Mouse (Mus musculus) midbrain, embryonic 15.5 days (tissue): ENCODE results near the gene Cpxm1. TPM values are rescaled to one million over a fixed set of nuclear protein-coding genes. Genes with fewer than 3 reads are reported as not detected.
A peak's percentile ranks its signal among the peaks of the same experiment; 100 is the strongest.

Experiments used
- ATAC-seq: fragments of 200-750 bp; cut with Nextera tagmentation; replicated peaks from 2 replicates; pipeline ENCODE4 v1.8.0; 2017; ENCODE audit warnings: moderate TSS enrichment
- H3K27ac ChIP-seq: fragments of 300-500 bp; sonication (generic); 2 replicates; pipeline ENCODE4 v1.5.1; 2015; ENCODE audit warnings: mild to moderate bottlenecking, inconsistent platforms
- H3K27me3 ChIP-seq: fragments of 300-500 bp; sonication (generic); replicated peaks from 2 replicates; pipeline ENCODE4 v1.6.1; 2015; ENCODE audit warnings: inconsistent platforms
- H3K36me3 ChIP-seq: fragments of 300-500 bp; sonication (generic); replicated peaks from 2 replicates; pipeline ENCODE4 v1.6.1; 2015; ENCODE audit warnings: inconsistent platforms
- H3K4me1 ChIP-seq: fragments of 300-500 bp; sonication (generic); 2 replicates; pipeline ENCODE4 v1.6.1; 2015; ENCODE audit warnings: inconsistent platforms
- H3K4me2 ChIP-seq: fragments of 300-500 bp; sonication (generic); 2 replicates; pipeline ENCODE4 v1.6.1; 2015; ENCODE audit warnings: inconsistent platforms, mild to moderate bottlenecking, moderate library complexity
- H3K4me3 ChIP-seq: fragments of 300-500 bp; sonication (generic); 2 replicates; pipeline ENCODE4 v1.5.1; 2015; ENCODE audit warnings: mild to moderate bottlenecking, inconsistent platforms
- H3K9ac ChIP-seq: fragments of 300-500 bp; sonication (generic); 2 replicates; pipeline ENCODE4 v1.6.1; 2015; ENCODE audit warnings: mild to moderate bottlenecking, inconsistent platforms
- H3K9me3 ChIP-seq: fragments of 300-500 bp; sonication (generic); 2 replicates; pipeline ENCODE4 v1.6.1; 2016; ENCODE audit warnings: inconsistent platforms
- WGBS: fragments of 180-500 bp; shearing (Covaris S2); methylation state at CpG from one replicate; pipeline ENCODE4 v1.1.7; 2015; ENCODE audit warnings: mixed read lengths; 5-methylcytosine and 5-hydroxymethylcytosine counted together
- polyA plus RNA-seq: library from polyadenylated mRNA; unstranded; fragments of >200 nt; fragmentation: Nextera tagmentation; extraction: Ambion mirVana; gene quantifications from 2 replicates; pipeline ENCODE4 v1.2.1, GENCODE M21; 2015

Cpxm1 gene
- 21.2 and 27.5 TPM in 2 replicates for polyA plus RNA-seq

GRCm38 (mm10) chr2:130397186-130397985 is at the start of gene Cpxm1:
Cpxm1 (minus strand) TSS chr2:130397574.
- no peak within 1 kb of the TSS; the same call in 1 of the 2 replicates for H3K27ac ChIP-seq
- H3K4me1 ChIP-seq, result peaks cover 15% of the 10 kb centered on the region
- 0% methylated on average over 50 of the region's 53 CpGs for WGBS
- H3K27me3 ChIP-seq, result peaks cover 7% of the 10 kb centered on the region; the same call in 1 of the 2 replicates
- no peaks in the 10 kb centered on the region for H3K36me3 ChIP-seq
- peak within 1 kb of the TSS; percentile 50 for H3K9ac ChIP-seq
- no peaks in the 10 kb centered on the region for H3K9me3 ChIP-seq
- ATAC-seq, result peak; percentile 86
- H3K4me3 ChIP-seq, result peak within 1 kb of the TSS; percentile 48
- H3K4me2 ChIP-seq, result peak within 1 kb of the TSS; percentile 95

- H3K4me2 ChIP-seq, result no peak overlapping the region
- no peak for ATAC-seq
- no peak overlapping the region for H3K27ac ChIP-seq
- no peak overlapping the region for H3K4me3 ChIP-seq
- 79% methylated on average over 10 of the region's 10 CpGs for WGBS
- H3K4me1 ChIP-seq, result no peaks in the 10 kb centered on the region
- no peak overlapping the region for H3K9ac ChIP-seq
- H3K36me3 ChIP-seq, result peaks cover 42% of the 10 kb centered on the region
- H3K27me3 ChIP-seq, result no peaks in the 10 kb centered on the region
- H3K9me3 ChIP-seq, result no peaks in the 10 kb centered on the region
Measured at GRCm38 (mm10) chr2:130442162-130442561, 44.8 kb upstream of the Cpxm1 start.

DNA sequence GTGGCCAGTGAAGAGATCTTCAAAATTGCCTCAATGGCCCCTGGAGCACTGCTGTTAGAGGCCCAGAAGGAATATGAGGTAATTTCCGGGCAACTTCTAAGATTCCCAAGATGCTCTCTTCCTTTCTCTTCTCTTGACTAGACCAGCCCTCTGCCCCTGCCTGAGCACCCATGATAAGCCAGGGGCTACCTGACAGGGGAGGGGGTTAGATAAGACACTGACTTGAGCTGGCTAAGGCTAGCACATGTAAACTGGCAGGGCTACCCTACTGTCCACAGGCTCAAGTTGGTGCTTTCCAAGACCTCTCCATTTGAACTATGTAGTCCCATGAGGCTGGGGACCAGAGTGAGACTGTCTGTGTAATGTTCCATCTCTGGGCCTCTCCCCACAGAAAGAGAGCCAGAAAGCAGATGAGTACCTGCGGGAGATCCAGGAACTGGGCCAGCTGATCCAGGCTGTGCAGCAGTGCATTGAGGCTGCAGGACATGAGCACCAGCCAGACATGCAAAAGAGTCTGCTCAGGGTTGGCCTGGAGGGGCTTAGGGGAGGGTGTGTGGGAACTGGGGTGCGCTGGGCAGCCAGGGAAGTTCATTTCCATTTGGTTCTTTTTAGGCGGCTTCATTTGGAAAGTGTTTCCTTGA is 42.6 kb upstream of the Cpxm1 start:
- Histone ChIP-seq H3K4me2 (no peak overlapping the region), H3K4me3 (no peak overlapping the region), H3K27me3 (no peaks in the 10 kb centered on the region), H3K27ac (no peak overlapping the region), H3K4me1 (no peaks in the 10 kb centered on the region), H3K9ac (no peak overlapping the region), H3K36me3 (peaks cover 42% of the 10 kb centered on the region), H3K9me3 (no peaks in the 10 kb centered on the region)
- 91% methylated on average over 4 of the region's 4 CpGs for WGBS
- no peak for ATAC-seq

GRCm38 (mm10) chr2:130438861-130439260 is 41.5 kb upstream of the Cpxm1 start:
- no peaks in the 10 kb centered on the region for H3K4me1 ChIP-seq
- H3K9me3 ChIP-seq, result no peaks in the 10 kb centered on the region
- H3K4me3 ChIP-seq, result no peak overlapping the region
- H3K9ac ChIP-seq, result no peak overlapping the region
- no peak overlapping the region for H3K27ac ChIP-seq
- 96% methylated on average over 3 of the region's 3 CpGs for WGBS
- H3K4me2 ChIP-seq, result no peak overlapping the region
- no peak for ATAC-seq
- peaks cover 35% of the 10 kb centered on the region for H3K36me3 ChIP-seq
- H3K27me3 ChIP-seq, result no peaks in the 10 kb centered on the region

- H3K36me3 ChIP-seq, result peaks cover 16% of the 10 kb centered on the region; the same call in 1 of the 2 replicates
- no peak overlapping the region for H3K27ac ChIP-seq
- H3K9ac ChIP-seq, result no peak overlapping the region
- no peak overlapping the region for H3K4me2 ChIP-seq
- no peaks in the 10 kb centered on the region for H3K27me3 ChIP-seq
- WGBS, result 94% methylated on average over 1 of the region's 1 CpGs
- no peaks in the 10 kb centered on the region for H3K9me3 ChIP-seq
- H3K4me3 ChIP-seq, result no peak overlapping the region
- ATAC-seq, result no peak
- H3K4me1 ChIP-seq, result no peaks in the 10 kb centered on the region
Measured at GRCm38 (mm10) chr2:130436769-130437168, 39.4 kb upstream of the Cpxm1 start.

DNA sequence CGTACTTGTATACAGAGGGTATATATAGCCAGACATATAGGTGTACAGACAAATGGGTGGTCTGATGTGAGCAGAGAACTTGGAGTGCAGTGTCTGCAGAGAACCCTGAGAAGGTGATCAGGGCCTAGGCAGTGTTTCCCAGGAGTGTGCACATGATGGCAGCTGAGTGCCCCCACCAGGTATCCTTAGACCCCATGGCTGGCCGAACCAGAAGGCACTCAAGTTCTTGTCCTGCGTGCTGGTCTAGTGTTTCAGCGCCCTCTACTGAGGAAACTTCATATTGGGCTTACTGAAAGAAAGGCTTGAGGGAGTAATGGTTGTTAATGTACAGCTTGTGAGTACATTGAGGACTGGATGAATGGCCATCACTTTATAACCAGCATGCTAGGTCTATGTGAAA is 35.8 kb upstream of the Cpxm1 start:
- Histone ChIP-seq H3K4me3 (no peak overlapping the region), H3K4me1 (no peaks in the 10 kb centered on the region), H3K36me3 (peaks cover under 1% of the 10 kb centered on the region; the same call in 1 of the 2 replicates), H3K27ac (no peak overlapping the region), H3K9me3 (no peaks in the 10 kb centered on the region), H3K4me2 (no peak overlapping the region), H3K27me3 (no peaks in the 10 kb centered on the region), H3K9ac (no peak overlapping the region)
- 25% methylated on average over 4 of the region's 4 CpGs for WGBS
- 0 out of 2 replicates have a peak, but pooled peaks have one; percentile 42 for ATAC-seq

GRCm38 (mm10) chr2:130432157-130432556 is 34.8 kb upstream of the Cpxm1 start:
- Histone ChIP-seq H3K4me2 (no peak overlapping the region), H3K36me3 (no peaks in the 10 kb centered on the region), H3K4me1 (no peaks in the 10 kb centered on the region), H3K27me3 (no peaks in the 10 kb centered on the region), H3K9ac (no peak overlapping the region), H3K9me3 (no peaks in the 10 kb centered on the region), H3K27ac (no peak overlapping the region), H3K4me3 (no peak overlapping the region)
- WGBS, result 92% methylated on average over 3 of the region's 3 CpGs
- no peak for ATAC-seq

GRCm38 (mm10) chr2:130430484-130430883 is 33.1 kb upstream of the Cpxm1 start:
- WGBS, result 82% methylated on average over 3 of the region's 3 CpGs
- peaks cover 7% of the 10 kb centered on the region for H3K4me1 ChIP-seq
- H3K9me3 ChIP-seq, result no peaks in the 10 kb centered on the region
- no peak overlapping the region for H3K4me2 ChIP-seq
- H3K27ac ChIP-seq, result no peak overlapping the region
- no peaks in the 10 kb centered on the region for H3K27me3 ChIP-seq
- H3K36me3 ChIP-seq, result no peaks in the 10 kb centered on the region
- no peak for ATAC-seq
- H3K4me3 ChIP-seq, result no peak overlapping the region
- no peak overlapping the region for H3K9ac ChIP-seq

GRCm38 (mm10) chr2:130429851-130430250 is 32.5 kb upstream of the Cpxm1 start:
- no peaks in the 10 kb centered on the region for H3K9me3 ChIP-seq
- H3K27me3 ChIP-seq, result no peaks in the 10 kb centered on the region
- no peak overlapping the region for H3K9ac ChIP-seq
- H3K4me2 ChIP-seq, result no peak overlapping the region
- no peak for ATAC-seq
- WGBS, result 71% methylated on average over 2 of the region's 2 CpGs
- no peaks in the 10 kb centered on the region for H3K36me3 ChIP-seq
- no peak overlapping the region for H3K27ac ChIP-seq
- no peak overlapping the region for H3K4me3 ChIP-seq
- peaks cover 14% of the 10 kb centered on the region for H3K4me1 ChIP-seq

GRCm38 (mm10) chr2:130425112-130425511 is 27.7 kb upstream of the Cpxm1 start:
- peaks cover 41% of the 10 kb centered on the region for H3K4me1 ChIP-seq
- peak overlapping the region; percentile 95; the same call in 1 of the 2 replicates for H3K27ac ChIP-seq
- H3K4me3 ChIP-seq, result peak overlapping the region; percentile 60
- no peak for ATAC-seq
- no peaks in the 10 kb centered on the region for H3K9me3 ChIP-seq
- H3K9ac ChIP-seq, result peak overlapping the region; percentile 79
- H3K36me3 ChIP-seq, result no peaks in the 10 kb centered on the region
- H3K4me2 ChIP-seq, result peak overlapping the region; percentile 77
- 40% methylated on average over 5 of the region's 5 CpGs for WGBS
- H3K27me3 ChIP-seq, result no peaks in the 10 kb centered on the region

- Histone ChIP-seq H3K27ac (peak within 1 kb of the TSS; percentile 95), H3K36me3 (no peaks in the 10 kb centered on the region), H3K9me3 (no peaks in the 10 kb centered on the region), H3K4me2 (peak within 1 kb of the TSS; percentile 77), H3K4me1 (peaks cover 41% of the 10 kb centered on the region), H3K4me3 (peak within 1 kb of the TSS; percentile 60), H3K9ac (peak within 1 kb of the TSS; percentile 79), H3K27me3 (no peaks in the 10 kb centered on the region)
- under 1% methylated on average over 58 of the region's 58 CpGs for WGBS
- peak; percentile 96 for ATAC-seq
Measured at GRCm38 (mm10) chr2:130424126-130424853, 26.9 kb upstream of the Cpxm1 start, which contains the start of the genes Vps16 and Pced1a. Vps16 (plus strand) TSS chr2:130424339. Pced1a (minus strand) TSS chr2:130424701.
